Mouse (Mus musculus): ENCODE results near the gene Sh3gl2. TPM values are rescaled to one million over a fixed set of nuclear protein-coding genes. Genes with fewer than 3 reads are reported as not detected.

Gene Sh3gl2
- total and polyA plus RNA-seq, 3 experiments = not detected

DNA sequence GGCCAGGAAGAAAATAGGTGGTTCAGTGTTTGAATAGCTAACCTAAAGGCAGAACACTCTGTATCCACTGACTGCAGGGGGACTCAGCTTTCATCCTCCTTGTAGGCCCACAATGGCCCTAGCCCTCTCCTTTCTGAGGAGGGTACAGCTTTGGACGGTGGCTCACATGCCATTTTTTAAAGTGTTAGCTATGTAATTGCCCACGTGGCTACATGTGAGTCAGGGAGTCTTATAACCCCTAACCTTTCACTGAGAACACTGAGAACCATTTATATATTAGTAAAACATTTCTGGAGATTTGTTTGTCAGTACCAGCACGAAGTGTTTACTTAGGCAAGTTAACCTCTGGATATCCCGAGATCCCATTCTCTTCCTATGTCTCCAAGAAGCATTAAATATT, 12.1 kb downstream of the Sh3gl2 start:
- no peaks in the 10 kb centered on the region for H3K4me1 ChIP-seq (ENCODE audit: control insufficient read depth in 1 of 2, insufficient read depth in 2 of 2)

GRCm38 (mm10) chr4:85222716-85223115, 17.8 kb downstream of the Sh3gl2 start:
- Histone ChIP-seq H3K9ac (ENCODE audit: insufficient read depth, low read depth) (no peak overlapping the region), H3K4me3 (replicated peaks in 1 of 3; ENCODE audit: low read depth in 2 of 3, low read length in 2 of 3, poor library complexity in 1 of 3) (no peak overlapping the region), H3K27ac (ENCODE audit: insufficient read depth, low read depth) (no peak overlapping the region), H3K4me1 (ENCODE audit: control insufficient read depth in 1 of 2, insufficient read depth in 2 of 2) (no peaks in the 10 kb centered on the region), H3K27me3 (replicated peaks) (no peaks in the 10 kb centered on the region), H3K4me2 (ENCODE audit: insufficient read depth, low read depth, poor library complexity, severe bottlenecking) (no peak overlapping the region), H3K79me2 (replicated peaks; ENCODE audit: control insufficient read depth, extremely low read depth, insufficient read depth, poor library complexity, severe bottlenecking) (no peaks in the 10 kb centered on the region), H3K36me3 (replicated peaks in 1 of 2; ENCODE audit: control insufficient read depth in 1 of 2, insufficient read depth in 1 of 2, low read length in 1 of 2) (no peaks in the 10 kb centered on the region), H3K9me3 (replicated peaks; ENCODE audit: low read length) (peaks cover 62% of the 10 kb centered on the region)
- no peak for DNase-seq (ENCODE audit: extremely low read depth)
- TF ChIP-seq ZMIZ1 (IDR thresholded peaks at IDR 0.05; ENCODE audit: low read depth, low read length) = no peak
- no peak for TF ChIP-seq UBTF (IDR thresholded peaks at IDR 0.05; ENCODE audit: low read depth, low read length)
- TF ChIP-seq TBP (conservative IDR thresholded peaks at IDR 0.05; ENCODE audit: low read depth, low read length) = no peak
- no peak for TF ChIP-seq NELFE (IDR thresholded peaks at IDR 0.05; ENCODE audit: low read depth, low read length)
- no peak for TF ChIP-seq USF1 (IDR thresholded peaks at IDR 0.05; ENCODE audit: low read depth, low read length)
- TF ChIP-seq ZKSCAN1 (IDR thresholded peaks at IDR 0.05; ENCODE audit: borderline replicate concordance, low read depth, low read length) = no peak
- no peak for TF ChIP-seq HCFC1 (IDR thresholded peaks at IDR 0.05; ENCODE audit: low read depth, low read length)
- TF ChIP-seq ZNF384 (IDR thresholded peaks at IDR 0.05; ENCODE audit: low read depth, low read length) = no peak
- no peak for TF ChIP-seq IRF4 (IDR thresholded peaks at IDR 0.05; ENCODE audit: low read depth, low read length)
- no peak for TF ChIP-seq E2F4 (IDR thresholded peaks at IDR 0.05; ENCODE audit: insufficient replicate concordance, low read depth, low read length)
- TF ChIP-seq MXI1 (IDR thresholded peaks at IDR 0.05; ENCODE audit: low read depth, low read length) = no peak
- TF ChIP-seq PAX5 (IDR thresholded peaks at IDR 0.05; ENCODE audit: low read length) = no peak
- no peak for TF ChIP-seq GABPA (IDR thresholded peaks at IDR 0.05; ENCODE audit: insufficient replicate concordance, low read depth, low read length)
- TF ChIP-seq KAT2A (IDR thresholded peaks at IDR 0.05; ENCODE audit: insufficient replicate concordance, low read length) = no peak
- dilution Hi-C loops (cut with MboI; ENCODE audit: extremely low pct_ligation_motif_present, extremely low pct_unique_long_range_greater_than_20kb, low sequenced_read_pairs) (no loop called here), in situ Hi-C loops (cut with MboI; ENCODE audit: low pct_ligation_motif_present, low pct_unique_long_range_greater_than_20kb, low sequenced_read_pairs) (no loop called here)

More for the DNA sequence above, 12.1 kb downstream of the Sh3gl2 start:
- TF ChIP-seq RAD21 (IDR thresholded peaks at IDR 0.05; ENCODE audit: low read depth, low read length) (no peak), MAX (IDR thresholded peaks at IDR 0.05; ENCODE audit: low read length) (no peak), MXI1 (IDR thresholded peaks at IDR 0.05; ENCODE audit: low read depth, low read length) (no peak), TCF12 (IDR thresholded peaks at IDR 0.05; ENCODE audit: low read depth, low read length) (no peak), POLR2A (IDR thresholded peaks at IDR 0.05; ENCODE audit: low read depth, low read length) (no peak), MYC (IDR thresholded peaks at IDR 0.05; ENCODE audit: low read depth, low read length) (no peak), E2F4 (IDR thresholded peaks at IDR 0.05; ENCODE audit: insufficient replicate concordance, low read depth, low read length) (no peak), PAX5 (IDR thresholded peaks at IDR 0.05; ENCODE audit: low read length) (no peak), USF1 (IDR thresholded peaks at IDR 0.05; ENCODE audit: low read depth, low read length) (no peak), ELF1 (IDR thresholded peaks at IDR 0.05; ENCODE audit: low read depth, low read length) (no peak), ZMIZ1 (IDR thresholded peaks at IDR 0.05; ENCODE audit: low read depth, low read length) (no peak), MEF2A (IDR thresholded peaks at IDR 0.05; ENCODE audit: borderline replicate concordance, low read depth, low read length) (no peak), BHLHE40 (IDR thresholded peaks at IDR 0.05; ENCODE audit: low read depth, low read length) (no peak), UBTF (IDR thresholded peaks at IDR 0.05; ENCODE audit: low read depth, low read length) (no peak)
- dilution Hi-C loops (cut with MboI; ENCODE audit: extremely low pct_ligation_motif_present, extremely low pct_unique_long_range_greater_than_20kb, low sequenced_read_pairs) (no loop called here), in situ Hi-C loops (cut with MboI; ENCODE audit: low pct_ligation_motif_present, low pct_unique_long_range_greater_than_20kb, low sequenced_read_pairs) (no loop called here)
- Histone ChIP-seq H3K36me3 (replicated peaks in 1 of 2; ENCODE audit: control insufficient read depth in 1 of 2, insufficient read depth in 1 of 2, low read length in 1 of 2) (no peaks in the 10 kb centered on the region), H3K4me2 (ENCODE audit: insufficient read depth, low read depth, poor library complexity, severe bottlenecking) (no peak overlapping the region), H3K27ac (ENCODE audit: insufficient read depth, low read depth) (no peak overlapping the region), H3K9me3 (replicated peaks; ENCODE audit: low read length) (peaks cover 66% of the 10 kb centered on the region), H3K4me3 (replicated peaks in 1 of 3; ENCODE audit: low read depth in 2 of 3, low read length in 2 of 3, poor library complexity in 1 of 3) (no peak overlapping the region), H3K27me3 (replicated peaks) (no peaks in the 10 kb centered on the region), H3K79me2 (replicated peaks; ENCODE audit: control insufficient read depth, extremely low read depth, insufficient read depth, poor library complexity, severe bottlenecking) (no peaks in the 10 kb centered on the region), H3K9ac (ENCODE audit: insufficient read depth, low read depth) (no peak overlapping the region)
- DNase-seq (ENCODE audit: extremely low read depth) = no peak
